Mouse (Mus musculus): ENCODE measurements around the gene Asb18. TPM values are rescaled to one million over a fixed set of nuclear protein-coding genes. Genes with fewer than 3 reads are reported as not detected.

Asb18 gene
- total and polyA plus RNA-seq, 3 experiments = not detected

DNA sequence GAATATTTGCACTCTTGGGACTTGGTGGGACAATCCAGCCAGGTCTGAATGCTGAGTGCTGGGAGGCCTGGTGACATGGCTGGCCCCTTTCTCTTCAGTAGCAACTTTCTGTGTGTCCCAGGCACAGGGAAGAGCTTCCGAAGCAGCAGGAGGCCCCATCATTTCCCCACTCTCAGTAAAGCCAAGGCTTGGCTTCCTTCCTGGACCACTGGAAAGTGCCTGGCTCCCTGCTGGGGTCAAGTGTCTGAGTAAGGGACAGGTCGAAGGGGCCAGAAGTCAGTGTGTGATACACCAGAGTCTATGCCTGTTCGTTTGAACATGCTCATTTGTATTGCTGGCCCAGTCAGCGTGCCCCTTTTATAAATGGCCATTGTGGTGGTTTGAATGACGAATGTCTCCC, 13.5 kb downstream of the Asb18 start:
- Histone ChIP-seq H3K4me3 (ENCODE audit: control insufficient read depth in 1 of 2, insufficient read depth in 1 of 2, low read depth in 2 of 2, low read length in 2 of 2) (no peak overlapping the region), H3K9me3 (replicated peaks; ENCODE audit: insufficient read depth, low read length) (no peaks in the 10 kb centered on the region), H3K79me2 (ENCODE audit: control insufficient read depth, insufficient read depth, low read length, poor library complexity) (no peaks in the 10 kb centered on the region), H3K27ac (ENCODE audit: control insufficient read depth, low read depth, low read length) (no peak overlapping the region), H3K27me3 (ENCODE audit: control insufficient read depth in 1 of 2, insufficient read depth in 2 of 2, low read length in 2 of 2) (no peaks in the 10 kb centered on the region), H3K9ac (ENCODE audit: control insufficient read depth, low read depth, low read length, poor library complexity, severe bottlenecking) (no peak overlapping the region), H3K4me1 (ENCODE audit: control insufficient read depth in 1 of 2, insufficient read depth in 2 of 2, low read length in 2 of 2) (no peaks in the 10 kb centered on the region), H3K36me3 (ENCODE audit: control insufficient read depth in 1 of 2, insufficient read depth in 2 of 2, low read length in 2 of 2) (no peaks in the 10 kb centered on the region)
- no peak for DNase-seq (ENCODE audit: low read depth, low spot score)
- TF ChIP-seq ZMIZ1 (IDR thresholded peaks at IDR 0.05; ENCODE audit: low read depth, low read length) (no peak), GABPA (IDR thresholded peaks at IDR 0.05; ENCODE audit: low read depth, low read length) (no peak), SMC3 (IDR thresholded peaks at IDR 0.05; ENCODE audit: low read depth, low read length) (no peak), MAX (IDR thresholded peaks at IDR 0.05; ENCODE audit: low read length) (no peak), NRF1 (IDR thresholded peaks at IDR 0.05; ENCODE audit: insufficient read depth, low read depth, low read length, poor library complexity, severe bottlenecking) (no peak), POLR2AphosphoS5 (IDR thresholded peaks at IDR 0.05; ENCODE audit: borderline replicate concordance, low read depth, low read length) (no peak), POLR2A (IDR thresholded peaks at IDR 0.05; ENCODE audit: control insufficient read depth in 1 of 2, insufficient read depth in 1 of 2, low read depth in 1 of 2, low read length in 2 of 2, poor library complexity in 1 of 2) (no peak), UBTF (IDR thresholded peaks at IDR 0.05; ENCODE audit: borderline replicate concordance, insufficient read depth, low read depth, low read length) (no peak), TCF12 (IDR thresholded peaks at IDR 0.05; ENCODE audit: low read depth, low read length) (no peak), MXI1 (IDR thresholded peaks at IDR 0.05; ENCODE audit: low read depth, low read length) (no peak), GATA1 (IDR thresholded peaks at IDR 0.05; ENCODE audit: low read depth, low read length) (no peak), TBP (IDR thresholded peaks at IDR 0.05; ENCODE audit: low read depth, low read length) (no peak), BHLHE40 (IDR thresholded peaks at IDR 0.05; ENCODE audit: borderline replicate concordance, low read depth, low read length) (no peak), ZNF384 (IDR thresholded peaks at IDR 0.05; ENCODE audit: low read depth, low read length) (no peak), POLR2AphosphoS2 (IDR thresholded peaks at IDR 0.05; ENCODE audit: low read length) (no peak), MAFK (IDR thresholded peaks at IDR 0.05; ENCODE audit: borderline replicate concordance, low read depth, low read length) (no peak)

DNA sequence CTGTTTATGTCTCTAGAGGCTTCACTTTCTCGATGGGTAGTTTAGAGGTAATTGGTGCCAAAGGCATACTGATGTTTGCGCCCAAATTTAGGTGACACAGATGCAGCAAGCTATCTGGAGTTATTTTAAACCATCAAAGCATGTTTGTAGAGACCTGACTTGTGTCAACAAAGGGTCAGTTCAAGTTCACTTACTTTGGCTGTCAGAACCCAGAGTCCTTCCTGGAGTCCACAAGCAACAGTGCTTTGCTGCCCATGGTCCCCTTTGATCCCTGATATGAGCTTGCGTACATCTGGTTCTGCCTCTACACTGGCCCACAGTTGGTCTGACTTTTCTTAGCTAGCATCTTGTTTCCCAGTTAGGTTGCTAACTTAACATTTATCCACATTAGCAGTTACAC, 14.6 kb downstream of the Asb18 start:
- Histone ChIP-seq H3K27ac (ENCODE audit: control insufficient read depth, low read depth, low read length) (no peak overlapping the region), H3K9ac (ENCODE audit: control insufficient read depth, low read depth, low read length, poor library complexity, severe bottlenecking) (no peak overlapping the region), H3K4me1 (ENCODE audit: control insufficient read depth in 1 of 2, insufficient read depth in 2 of 2, low read length in 2 of 2) (no peaks in the 10 kb centered on the region), H3K79me2 (ENCODE audit: control insufficient read depth, insufficient read depth, low read length, poor library complexity) (no peaks in the 10 kb centered on the region), H3K4me3 (ENCODE audit: control insufficient read depth in 1 of 2, insufficient read depth in 1 of 2, low read depth in 2 of 2, low read length in 2 of 2) (no peak overlapping the region), H3K27me3 (ENCODE audit: control insufficient read depth in 1 of 2, insufficient read depth in 2 of 2, low read length in 2 of 2) (no peaks in the 10 kb centered on the region), H3K36me3 (ENCODE audit: control insufficient read depth in 1 of 2, insufficient read depth in 2 of 2, low read length in 2 of 2) (no peaks in the 10 kb centered on the region), H3K9me3 (replicated peaks; ENCODE audit: insufficient read depth, low read length) (no peaks in the 10 kb centered on the region)
- TF ChIP-seq POLR2AphosphoS2 (IDR thresholded peaks at IDR 0.05; ENCODE audit: low read length) (no peak), RCOR1 (IDR thresholded peaks at IDR 0.05; ENCODE audit: low read depth, low read length) (no peak), CHD1 (IDR thresholded peaks at IDR 0.05; ENCODE audit: low read depth, low read length) (no peak), BHLHE40 (IDR thresholded peaks at IDR 0.05; ENCODE audit: borderline replicate concordance, low read depth, low read length) (no peak), TBP (IDR thresholded peaks at IDR 0.05; ENCODE audit: low read depth, low read length) (no peak), NELFE (IDR thresholded peaks at IDR 0.05; ENCODE audit: low read depth, low read length) (no peak), MAFK (IDR thresholded peaks at IDR 0.05; ENCODE audit: borderline replicate concordance, low read depth, low read length) (no peak), USF1 (IDR thresholded peaks at IDR 0.05; ENCODE audit: low read depth, low read length) (no peak)
- DNase-seq (ENCODE audit: low read depth, low spot score) = no peak
